Mouse (Mus musculus) ES-E14 (cell line): ENCODE measurements at regions not wholly inside any gene's neighbourhood (a gene's known extent, or its start where the extent isn't known, plus 50 kb on each side); places are given as distances from the start of the nearest gene placed in this dataset.

Experiments used
- DNase-seq: peaks from one replicate; pipeline ENCODE4 v3.0.0-alpha.2; 2013; ENCODE audit warnings: low read depth, low spot score
- H3K27ac ChIP-seq: 2 replicates; pipeline ENCODE4 v1.5.1; 2012; ENCODE audit warnings: low read depth, mild to moderate bottlenecking, low read length, moderate library complexity, mixed read lengths; ENCODE audit not compliant: poor library complexity, insufficient read depth, severe bottlenecking
- H3K36me3 ChIP-seq: 2 replicates; pipeline ENCODE4 v1.6.1; 2012; ENCODE audit warnings: mild to moderate bottlenecking, low read length, moderate library complexity, mixed read lengths; ENCODE audit not compliant: control insufficient read depth, poor library complexity, insufficient read depth, severe bottlenecking
- H3K4me1 ChIP-seq, 2 experiments: fragments of 150-350 bp in 1 of 2; sonication (generic) in 1 of 2; 2 replicates each; pipeline ENCODE4 v1.6.1; 2012; ENCODE audit warnings: low read length in 2 of 2, mild to moderate bottlenecking in 1 of 2, mixed read lengths in 1 of 2; ENCODE audit not compliant: control insufficient read depth in 2 of 2, insufficient read depth in 2 of 2, poor library complexity in 1 of 2
- H3K4me3 ChIP-seq, 2 experiments: fragments of 150-350 bp in 1 of 2; sonication (generic) in 1 of 2; 2 replicates each; pipeline ENCODE4 v1.5.1; 2012; ENCODE audit warnings: low read length in 2 of 2, low read depth in 1 of 2, mild to moderate bottlenecking in 1 of 2, mixed read lengths in 1 of 2; ENCODE audit not compliant: insufficient read depth in 1 of 2, poor library complexity in 1 of 2, severe bottlenecking in 1 of 2
- H3K9ac ChIP-seq: 2 replicates; pipeline ENCODE4 v1.6.1; 2012; ENCODE audit warnings: low read depth, mild to moderate bottlenecking, low read length, mixed read lengths; ENCODE audit not compliant: poor library complexity, insufficient read depth, severe bottlenecking
- H3K9me3 ChIP-seq: fragments of 150-350 bp; sonication (generic); 2 replicates; pipeline ENCODE4 v1.6.1; 2012; ENCODE audit warnings: low read depth, mild to moderate bottlenecking, low read length; ENCODE audit not compliant: control insufficient read depth, insufficient read depth
- CHD2 ChIP-seq: IDR thresholded peaks from 2 replicates; pipeline ENCODE4 v1.6.1; 2014; ENCODE audit warnings: mild to moderate bottlenecking, low read depth, low read length, inconsistent platforms
- HCFC1 ChIP-seq: IDR thresholded peaks from 2 replicates; pipeline ENCODE4 v1.6.1; 2012; ENCODE audit warnings: low read length, inconsistent platforms, borderline replicate concordance; ENCODE audit not compliant: insufficient read depth
- MAFK ChIP-seq: IDR thresholded peaks from 2 replicates; pipeline ENCODE4 v1.6.1; 2014; ENCODE audit warnings: mild to moderate bottlenecking, low read depth, low read length, inconsistent platforms; ENCODE audit not compliant: insufficient read depth
- ZC3H11A ChIP-seq: IDR thresholded peaks from 2 replicates; pipeline ENCODE4 v1.6.1; 2012; ENCODE audit warnings: low read depth, mild to moderate bottlenecking, inconsistent platforms, low read length, borderline replicate concordance
- ZNF384 ChIP-seq: IDR thresholded peaks from 2 replicates; pipeline ENCODE4 v1.6.1; 2012; ENCODE audit warnings: low read depth, low read length, inconsistent platforms
- in situ Hi-C, 2 experiments: fragments of 600-800 bp; cut with MboI; formaldehyde crosslinking; loops; one replicate each; pipeline ENCODE4 v1.15.1; 2025; ENCODE audit warnings: low sequenced_read_pairs in 2 of 2, inconsistent platforms in 1 of 2; ENCODE audit not compliant: unreplicated experiment in 2 of 2

DNA sequence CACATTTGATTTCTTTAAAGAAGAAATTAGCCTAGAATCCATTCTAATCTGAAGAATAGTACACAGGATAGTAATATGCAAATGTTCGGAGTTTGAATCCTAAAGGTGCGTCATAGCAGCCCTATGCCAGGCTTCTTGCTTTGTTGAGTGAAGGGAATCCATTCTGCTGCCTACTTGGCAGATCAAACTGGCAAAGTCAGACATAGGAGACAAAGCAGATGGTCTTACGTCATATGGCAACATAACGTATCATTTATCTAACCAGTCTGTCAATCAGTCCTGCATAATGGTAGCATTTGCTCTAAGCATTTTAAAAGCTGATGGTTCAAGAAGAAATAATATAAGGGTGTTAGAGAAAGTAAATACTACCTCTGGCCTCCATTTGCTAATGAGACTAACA, 309.5 kb downstream of the Serpinb8 start:
- no peak overlapping the region for H3K9ac ChIP-seq
- H3K27ac ChIP-seq = no peak overlapping the region
- H3K4me1 ChIP-seq = no peaks in the 10 kb centered on the region
- no peak overlapping the region for H3K4me3 ChIP-seq
- in situ Hi-C loops = no loop called here
- no peaks in the 10 kb centered on the region for H3K9me3 ChIP-seq
- TF ChIP-seq CHD2 = no peak
- TF ChIP-seq ZNF384 = no peak
- TF ChIP-seq MAFK = no peak
- no peak for TF ChIP-seq ZC3H11A
- no peak for TF ChIP-seq HCFC1
- no peak for DNase-seq
- no peaks in the 10 kb centered on the region for H3K36me3 ChIP-seq

DNA sequence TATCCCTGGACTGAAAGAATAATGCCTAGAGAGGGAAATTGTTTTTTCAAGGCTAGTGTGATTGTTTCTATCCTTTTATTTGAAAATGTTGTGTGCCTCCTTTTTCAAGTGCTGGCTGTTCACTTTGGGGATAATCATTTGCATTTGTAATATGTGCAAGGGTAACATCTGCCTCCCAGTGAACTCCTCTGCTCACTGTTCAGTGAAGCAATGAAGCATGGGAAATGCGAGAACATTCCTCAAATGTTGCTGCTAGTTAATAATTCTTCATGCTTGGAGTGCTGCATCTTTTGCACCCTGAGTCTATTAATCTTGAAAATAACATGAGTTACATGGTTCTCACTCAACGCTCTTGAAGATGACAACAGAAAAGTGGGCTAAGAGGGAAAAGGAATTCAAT, 310.6 kb downstream of the Serpinb8 start:
- no peaks in the 10 kb centered on the region for H3K4me1 ChIP-seq
- H3K27ac ChIP-seq = no peak overlapping the region
- no peak for DNase-seq
- no peaks in the 10 kb centered on the region for H3K9me3 ChIP-seq
- H3K9ac ChIP-seq = no peak overlapping the region
- in situ Hi-C loops = no loop called here
- no peak overlapping the region for H3K4me3 ChIP-seq
- no peaks in the 10 kb centered on the region for H3K36me3 ChIP-seq
- TF ChIP-seq CHD2 = no peak
- TF ChIP-seq HCFC1 = no peak
- no peak for TF ChIP-seq ZNF384
- TF ChIP-seq ZC3H11A = no peak
- TF ChIP-seq MAFK = no peak

DNA sequence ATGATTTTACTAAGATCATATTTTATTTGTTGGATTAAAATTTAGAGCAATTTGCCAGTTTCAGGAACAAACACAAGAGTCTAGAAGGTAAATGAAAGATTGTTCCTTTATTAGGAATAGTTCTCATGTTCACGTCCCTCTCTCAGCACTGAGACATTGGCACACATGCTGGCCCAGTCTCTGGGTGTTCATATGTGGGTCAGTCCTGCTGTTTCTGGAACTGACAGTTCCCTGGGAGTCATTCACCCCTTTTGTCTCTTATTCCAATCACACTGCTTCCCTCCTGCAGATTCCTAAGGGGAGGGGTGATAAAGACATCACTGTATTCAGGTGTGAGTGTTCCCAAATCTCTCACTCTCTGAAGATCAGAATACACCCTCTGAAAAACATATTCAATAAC, 311.1 kb downstream of the Serpinb8 start:
- Histone ChIP-seq H3K9ac (no peak overlapping the region), H3K4me3 (no peak overlapping the region), H3K36me3 (no peaks in the 10 kb centered on the region), H3K4me1 (no peaks in the 10 kb centered on the region), H3K27ac (no peak overlapping the region), H3K9me3 (no peaks in the 10 kb centered on the region)
- TF ChIP-seq MAFK (no peak), CHD2 (no peak), HCFC1 (no peak), ZNF384 (no peak), ZC3H11A (no peak)
- in situ Hi-C loops = no loop called here
- no peak for DNase-seq

DNA sequence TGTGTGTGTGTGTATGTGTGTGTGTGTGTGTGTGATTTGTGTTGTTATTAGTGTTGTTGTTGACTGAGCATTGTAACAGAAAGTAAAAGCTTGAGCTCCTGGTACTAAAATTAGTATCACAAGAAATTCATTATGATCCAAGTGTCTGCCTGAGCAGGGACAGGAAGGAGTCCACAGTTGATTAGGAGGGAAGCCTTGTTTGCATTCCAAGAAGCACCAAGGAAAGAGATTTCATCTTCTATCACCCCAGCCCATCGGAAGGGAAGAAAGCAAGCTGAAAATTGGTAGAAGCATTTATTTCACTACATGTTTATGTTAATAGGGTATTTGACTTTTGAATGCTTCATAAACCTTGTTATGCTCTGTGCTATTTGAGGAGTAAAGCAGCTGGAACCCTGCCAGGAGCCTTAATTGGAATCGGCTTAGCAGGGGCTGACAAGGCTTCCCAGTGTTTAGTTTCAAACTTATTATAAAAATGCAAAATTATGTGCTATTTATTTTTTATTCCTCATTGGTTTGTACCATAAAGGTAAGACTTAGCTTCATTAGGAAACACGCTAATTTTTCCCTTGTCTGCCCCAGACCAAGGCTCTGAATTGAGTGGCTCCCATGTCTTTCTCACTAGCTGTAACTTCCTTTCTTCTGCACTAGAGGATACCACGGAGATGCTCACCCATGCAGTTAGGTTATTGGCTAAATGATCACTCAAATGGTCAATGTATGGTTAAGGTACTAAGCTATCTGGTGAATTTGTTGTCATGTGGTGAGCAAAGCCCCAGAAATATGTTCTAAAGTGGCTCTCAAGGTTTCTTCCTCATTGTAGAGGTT, 318.6 kb downstream of the Serpinb8 start:
- no peaks in the 10 kb centered on the region for H3K36me3 ChIP-seq
- in situ Hi-C loops = no loop called here
- TF ChIP-seq HCFC1 = no peak
- TF ChIP-seq ZC3H11A = no peak
- no peak for TF ChIP-seq CHD2
- TF ChIP-seq ZNF384 = no peak
- no peak for TF ChIP-seq MAFK
- no peak overlapping the region for H3K9ac ChIP-seq
- DNase-seq = no peak
- no peaks in the 10 kb centered on the region for H3K9me3 ChIP-seq
- H3K27ac ChIP-seq = no peak overlapping the region
- no peaks in the 10 kb centered on the region for H3K4me1 ChIP-seq
- H3K4me3 ChIP-seq = no peak overlapping the region
